In genomic region chr7:144738357-144738798, GRCm38 (mm10) we compare ENCODE assay signal across 8 mouse cellular contexts. TPM values are rescaled to one million over a fixed set of nuclear protein-coding genes. Genes with fewer than 3 reads are reported as not detected.
DNase-seq lines count a peak whose midpoint lies in the region; ATAC-seq and TF ChIP-seq lines count a peak whose summit lies in the region.

No protein-coding gene starts in this region.

- peak overlapping the region; percentile 38; the same call in 1 of the 2 replicates for H3K9ac ChIP-seq in ES-E14 (ENCODE audit: insufficient read depth, low read depth, low read length, poor library complexity, severe bottlenecking)
- H3K9ac ChIP-seq in heart, postnatal 0 days (replicated peaks; ENCODE audit: low read depth, low read length), result no peak overlapping the region
- peak overlapping the region; percentile 71 for H3K9ac ChIP-seq in liver, embryonic 14.5 days (replicated peaks)

- in situ Hi-C loops in ES-E14 (cut with MboI; ENCODE audit: low sequenced_read_pairs in 2 of 2, unreplicated experiment in 2 of 2), result no loop called here

- ATAC-seq in heart, postnatal 0 days (ENCODE audit: insufficient read depth, low read depth), result no peak
- peak; percentile 72 for ATAC-seq in liver, embryonic 14.5 days (ENCODE audit: insufficient read depth)

- H3K9me3 ChIP-seq in ES-E14 (ENCODE audit: control insufficient read depth, insufficient read depth, low read depth, low read length), result no peaks in the 10 kb centered on the region
- no peaks in the 10 kb centered on the region for H3K9me3 ChIP-seq in heart, postnatal 0 days (replicated peaks; ENCODE audit: control insufficient read depth, low read length)
- no peaks in the 10 kb centered on the region for H3K9me3 ChIP-seq in liver, embryonic 14.5 days (ENCODE audit: control insufficient read depth, low read length)

- peak overlapping the region; percentile 59 to 65 for H3K4me3 ChIP-seq in ES-E14 (ENCODE audit: insufficient read depth in 1 of 2, low read depth in 1 of 2, low read length in 2 of 2, poor library complexity in 1 of 2, severe bottlenecking in 1 of 2)
- H3K4me3 ChIP-seq in heart, postnatal 0 days (ENCODE audit: low read depth, low read length), result peak overlapping the region; percentile 35
- peak overlapping the region; percentile 61 to 63 for H3K4me3 ChIP-seq in liver, embryonic 14.5 days (ENCODE audit: insufficient read depth in 1 of 2, low read depth in 2 of 2, low read length in 2 of 2)

- WGBS in heart, postnatal 0 days, result 2% methylated on average over 30 of the region's 33 CpGs
- 1% methylated on average over 33 of the region's 33 CpGs for WGBS in liver, embryonic 14.5 days (ENCODE audit: insufficient replicate concordance)

- H3K4me1 ChIP-seq in ES-E14 (ENCODE audit: control insufficient read depth in 2 of 2, insufficient read depth in 2 of 2, low read length in 2 of 2, poor library complexity in 1 of 2), result 0 out of 4 replicates have a peak, but pooled peaks cover 0 to 2% of the 10 kb centered on the region in 2 experiments
- H3K4me1 ChIP-seq in heart, postnatal 0 days (ENCODE audit: control insufficient read depth, insufficient read depth), result peaks cover 4% of the 10 kb centered on the region; the same call in 1 of the 2 replicates
- H3K4me1 ChIP-seq in liver, embryonic 14.5 days (replicated peaks; ENCODE audit: control insufficient read depth in 2 of 2, insufficient read depth in 2 of 2, low read length in 1 of 2), result peaks cover 19 to 23% of the 10 kb centered on the region in 2 experiments

- H3K27ac ChIP-seq in ES-E14 (ENCODE audit: insufficient read depth, low read depth, low read length, poor library complexity, severe bottlenecking), result no peak overlapping the region
- no peak overlapping the region for H3K27ac ChIP-seq in heart, postnatal 0 days (ENCODE audit: low read depth)
- no peak overlapping the region for H3K27ac ChIP-seq in liver, embryonic 14.5 days

- H3K27me3 ChIP-seq in heart, postnatal 0 days (ENCODE audit: control insufficient read depth, insufficient read depth, low read length), result peaks cover 25% of the 10 kb centered on the region
- H3K27me3 ChIP-seq in liver, embryonic 14.5 days (ENCODE audit: control insufficient read depth, insufficient read depth, low read length), result peaks cover 10% of the 10 kb centered on the region

- TF ChIP-seq CTCF in heart, postnatal 0 days (IDR thresholded peaks at IDR 0.05; ENCODE audit: low read depth), result no peak
- TF ChIP-seq CTCF in liver, embryonic 14.5 days (IDR thresholded peaks at IDR 0.05; ENCODE audit: low read depth), result no peak

- peak overlapping the region; percentile 54 for H3K4me2 ChIP-seq in heart, postnatal 0 days (ENCODE audit: low read depth, low read length)
- H3K4me2 ChIP-seq in liver, embryonic 14.5 days (ENCODE audit: low read depth), result peak overlapping the region; percentile 78

- H3K36me3 ChIP-seq in ES-E14 (ENCODE audit: control insufficient read depth, insufficient read depth, low read length, poor library complexity, severe bottlenecking), result no peaks in the 10 kb centered on the region
- no peaks in the 10 kb centered on the region for H3K36me3 ChIP-seq in heart, postnatal 0 days (replicated peaks; ENCODE audit: control insufficient read depth, insufficient read depth, low read length)
- H3K36me3 ChIP-seq in liver, embryonic 14.5 days (replicated peaks; ENCODE audit: control insufficient read depth, insufficient read depth, low read depth), result no peaks in the 10 kb centered on the region

- no peak for TF ChIP-seq EP300 in heart, postnatal 0 days (IDR thresholded peaks at IDR 0.05; ENCODE audit: low read depth)
- no peak for TF ChIP-seq EP300 in liver, embryonic 14.5 days (IDR thresholded peaks at IDR 0.05; ENCODE audit: low read depth)

- peak; percentile 17 for DNase-seq in adrenal gland, postnatal 10 days
- no peak for DNase-seq in adrenal gland, adult 8-10 months
- DNase-seq in ES-E14 (ENCODE audit: low read depth, low spot score), result no peak
- no peak for DNase-seq in heart, postnatal 0 days (ENCODE audit: low spot score)
- peak in 1 of 3 experiments; percentile 13 for DNase-seq in liver, embryonic 14.5 days (ENCODE audit: low read depth in 3 of 3, low spot score in 3 of 3)
- DNase-seq in testis, postnatal 10 days (ENCODE audit: low spot score), result peak; percentile 63
- no peak for DNase-seq in right cerebral cortex, adult 18-20 months
- no peak for DNase-seq in cerebellum, adult 11 months

TF ChIP-seq in ES-E14, 5 proteins besides CTCF, POLR2A, EP300 and RAD21:
- TF ChIP-seq ZC3H11A (IDR thresholded peaks at IDR 0.05; ENCODE audit: borderline replicate concordance, low read depth, low read length) (no peak), MAFK (IDR thresholded peaks at IDR 0.05; ENCODE audit: insufficient read depth, low read depth, low read length) (no peak), ZNF384 (IDR thresholded peaks at IDR 0.05; ENCODE audit: low read depth, low read length) (no peak), CHD2 (IDR thresholded peaks at IDR 0.05; ENCODE audit: low read depth, low read length) (no peak)

RNA-seq across cellular contexts. Expression of gene Ano1, which starts 13.4 kb away (rescaled TPM):
- 10 to 100 TPM; 34.3 to 37.7 TPM for total RNA-seq in adrenal gland, postnatal 10 days (2021)
- 10 to 100 TPM; 21.7 to 34.5 (median 29.8) TPM for total RNA-seq in adrenal gland, adult 8-10 months (2022)
- total RNA-seq in ES-E14 (2012; rRNA removed), result 3.9 and 9.1 TPM in 2 replicates
- total RNA-seq in heart, postnatal 0 days (2014; rRNA removed; ENCODE audit: low replicate concordance), result 11.1 and 11.8 TPM in 2 replicates
- polyA plus RNA-seq in heart, postnatal 0 days (2015; fragmentation: Nextera tagmentation; extraction: Ambion mirVana), result 4.4 and 4.5 TPM in 2 replicates
- 1.5 and 1.6 TPM in 2 replicates for polyA plus RNA-seq in liver, embryonic 14.5 days (2012; rRNA removed)
- 1.4 and 2.1 TPM in 2 replicates for polyA plus RNA-seq in liver, embryonic 14.5 days (2014; fragmentation: Nextera tagmentation; extraction: Ambion mirVana)

Comparison
In these comparisons a context has a peak if more than half of its experiments do, and no peak if none do; other contexts are left out.
1. DNase-seq: peak in adrenal gland, postnatal 10 days (single experiment) and testis, postnatal 10 days (single experiment); none in adrenal gland, adult 8-10 months (single experiment), ES-E14 (single experiment), heart, postnatal 0 days (single experiment), right cerebral cortex, adult 18-20 months (single experiment) and cerebellum, adult 11 months (single experiment).
2. Peak in every context shown above with its lines, with median percentiles within 50 percentile points of each other: H3K4me3 ChIP-seq.